Mouse (Mus musculus): ENCODE measurements around the gene Ccdc81.
A peak's percentile ranks its signal among the peaks of the same experiment; 100 is the strongest.

Gene Ccdc81

DNA sequence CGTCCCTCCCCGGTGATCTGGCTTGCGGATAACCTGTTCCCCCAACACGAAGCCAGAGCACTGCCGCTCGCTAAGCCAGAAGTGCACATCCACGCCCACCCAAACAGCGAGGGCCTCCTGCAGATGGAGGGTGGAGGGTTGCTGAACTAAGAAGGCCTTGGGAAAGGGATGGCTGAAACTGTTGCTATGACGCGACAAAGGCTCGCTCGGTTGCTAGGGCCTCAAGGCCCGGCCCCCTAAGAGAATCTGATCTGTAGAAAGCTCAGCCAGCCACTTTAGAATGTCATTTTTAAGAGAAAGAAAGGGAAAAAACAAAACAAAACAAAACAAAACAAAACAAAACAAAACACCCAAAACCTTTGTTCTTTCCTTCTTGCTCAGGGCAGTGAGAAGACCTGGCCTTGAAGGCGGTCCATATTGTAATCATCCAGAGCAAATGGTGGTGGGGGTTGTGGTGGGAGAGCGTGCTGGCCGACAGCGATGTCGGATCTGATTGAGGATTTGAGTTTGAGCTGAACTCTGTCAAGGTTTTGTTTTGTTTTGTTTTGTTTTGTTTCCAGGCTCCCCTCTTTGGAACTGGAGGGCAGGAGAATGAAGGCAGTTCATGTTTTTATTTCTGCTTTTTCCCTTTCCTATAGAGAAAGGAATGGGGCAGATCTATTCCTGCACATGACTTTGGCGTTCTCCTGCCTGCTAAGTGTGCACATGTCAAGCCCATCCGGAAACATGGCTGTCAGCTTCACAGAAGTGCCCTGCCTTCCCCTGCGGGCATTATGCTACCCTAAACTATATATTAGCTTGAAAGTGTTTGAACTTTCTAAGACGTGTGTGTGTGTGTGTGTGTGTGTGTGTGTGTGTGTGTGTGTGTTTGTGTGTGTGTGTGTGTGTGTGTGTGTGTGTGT, at the start of gene Ccdc81:
Gene Ccdc81, minus strand, starts transcription at position 188 of the 902 bp plus-strand sequence.
- peak; percentile 33 for DNase-seq (ENCODE audit: low read depth, low spot score)

DNA sequence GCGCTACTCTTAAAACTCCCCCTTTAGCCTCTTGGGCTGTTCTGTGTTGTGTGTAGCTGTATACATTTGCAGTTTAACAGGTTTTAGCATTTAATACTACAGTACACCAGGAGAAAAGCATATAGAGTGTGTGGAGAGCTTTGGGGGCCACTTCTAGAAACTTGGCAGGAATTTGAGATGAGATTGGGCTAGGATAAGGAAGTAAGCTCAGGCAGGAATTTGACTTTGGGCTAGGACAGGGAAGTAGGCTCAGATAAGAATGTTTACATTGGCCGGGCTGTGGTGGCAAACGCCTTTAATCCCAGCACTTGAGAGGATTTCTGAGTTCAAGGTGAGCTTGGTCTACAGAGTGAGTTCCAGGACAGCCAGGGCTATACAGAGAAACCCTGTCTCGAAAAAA, 46.0 kb upstream of the Ccdc81 start:
- DNase-seq (ENCODE audit: low read depth, low spot score), result no peak

DNA sequence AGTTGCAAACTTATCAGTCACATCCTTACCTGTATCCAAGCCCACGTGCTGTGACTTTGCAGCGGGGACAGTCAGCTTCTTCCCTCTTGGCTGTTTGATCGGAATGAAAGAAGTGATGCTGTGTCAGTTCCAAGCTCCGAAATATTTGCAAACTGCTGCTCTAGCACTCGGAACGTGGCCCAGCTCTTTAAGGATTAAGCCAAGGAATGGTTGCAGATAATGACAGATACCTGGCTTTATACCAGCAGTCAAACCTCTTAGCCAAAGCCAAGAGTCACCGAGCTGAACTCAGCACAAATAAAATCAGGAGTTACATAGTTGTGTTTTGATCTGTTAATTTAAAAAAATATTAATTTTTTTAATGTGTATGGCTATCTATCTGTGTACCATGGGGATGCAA, 44.6 kb upstream of the Ccdc81 start:
- no peak for DNase-seq (ENCODE audit: low read depth, low spot score)

- peak; percentile 98 for DNase-seq (ENCODE audit: low read depth, low spot score)
Measured at GRCm38 (mm10) chr7:89940571-89941463, 37.4 kb upstream of the Ccdc81 start, which contains the start of gene Hikeshi. TSS of gene Hikeshi (minus strand) at chr7:89941204.

DNA sequence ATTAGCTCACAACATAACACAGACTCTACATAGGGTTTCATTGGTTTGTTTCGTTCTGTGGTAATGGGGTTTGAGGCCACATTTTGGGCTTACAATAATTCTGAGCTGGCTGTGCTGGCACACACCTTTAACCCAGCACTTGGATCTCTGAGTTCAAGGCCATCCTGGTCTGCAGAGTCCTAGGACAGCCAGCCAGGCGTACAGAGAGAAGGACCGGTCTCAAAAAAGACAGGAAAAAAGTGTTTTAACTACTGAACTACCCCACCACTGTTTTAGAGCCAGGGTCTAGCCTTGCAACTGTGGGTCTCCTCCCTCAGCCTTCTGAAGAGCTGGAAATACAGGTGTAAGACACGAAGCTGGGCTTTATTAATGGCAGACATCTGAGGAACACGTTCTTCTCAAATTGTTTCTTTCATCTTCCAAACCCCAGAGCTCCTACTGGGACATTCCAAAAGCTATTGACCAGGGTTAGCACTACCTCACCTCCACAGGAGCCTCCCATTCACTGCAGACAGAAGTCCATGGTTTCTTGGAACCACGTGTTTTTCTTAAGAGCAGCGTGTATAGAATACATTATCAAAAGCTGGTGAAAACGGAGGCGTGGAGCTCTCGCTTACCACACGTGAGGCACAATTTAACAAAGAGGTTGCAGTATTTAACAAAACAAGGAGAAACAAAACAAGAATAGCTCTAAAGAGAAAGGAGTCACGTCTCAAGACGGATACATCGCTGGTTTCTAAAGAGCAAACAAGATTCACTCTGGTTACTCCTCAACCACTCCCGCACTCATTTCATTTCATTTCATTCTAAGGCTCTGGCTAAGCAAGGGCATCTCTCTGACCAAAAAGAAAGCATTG, 36.3 kb upstream of the Ccdc81 start:
- DNase-seq (ENCODE audit: low read depth, low spot score), result no peak

DNA sequence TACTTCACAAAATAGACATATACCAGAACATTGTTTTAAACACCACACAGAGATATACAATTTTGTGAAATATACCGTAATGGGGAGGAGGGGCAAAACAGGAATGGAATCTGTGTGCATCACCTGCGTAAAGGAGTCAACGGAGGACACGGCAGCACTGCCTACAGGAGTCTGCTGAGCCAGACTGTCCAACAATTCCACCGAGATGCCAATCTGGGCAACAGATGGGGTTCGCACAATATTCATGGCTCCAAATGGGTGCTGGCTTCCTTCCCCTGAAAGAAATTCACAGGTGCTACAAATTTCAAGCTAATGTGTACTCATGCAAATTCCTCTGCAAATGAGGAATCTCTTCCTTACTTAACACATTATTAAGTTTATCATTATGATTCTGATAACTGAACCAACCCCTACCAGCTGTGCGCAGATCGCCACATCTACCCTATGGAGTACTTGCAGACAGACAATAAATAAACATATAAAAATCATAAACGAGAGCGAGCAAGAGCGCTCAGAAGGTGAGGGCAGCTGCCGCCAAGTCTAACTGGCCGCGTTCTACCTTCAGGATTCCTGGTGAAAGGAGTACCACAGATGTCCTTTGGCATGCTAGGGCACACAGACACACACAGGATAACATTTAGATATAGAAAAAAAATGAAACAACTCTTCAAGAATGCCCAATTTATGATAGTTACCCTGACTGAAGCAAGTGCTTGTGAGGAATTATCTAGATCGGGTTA, 20.2 kb upstream of the Ccdc81 start:
- DNase-seq (ENCODE audit: low read depth, low spot score), result no peak

DNA sequence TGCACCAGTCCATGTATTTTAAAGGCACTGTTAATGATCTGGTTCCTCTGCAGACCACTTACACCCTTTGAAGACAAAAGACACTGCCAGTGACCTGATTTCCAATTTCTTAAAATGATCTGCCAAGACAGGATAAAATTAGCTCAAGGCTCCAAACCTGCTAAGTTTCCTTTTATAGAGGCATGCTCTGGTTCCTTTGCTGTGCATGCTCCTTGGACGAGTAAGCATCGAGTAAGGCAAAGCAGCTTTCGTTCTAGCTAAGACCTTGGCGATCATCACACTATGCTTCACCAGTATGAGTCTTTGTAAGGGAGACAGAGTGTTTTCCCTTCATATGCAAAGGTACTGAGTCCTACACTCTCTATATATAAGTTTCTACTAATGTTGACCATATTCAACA, 14.3 kb upstream of the Ccdc81 start:
- DNase-seq (ENCODE audit: low read depth, low spot score), result no peak

DNA sequence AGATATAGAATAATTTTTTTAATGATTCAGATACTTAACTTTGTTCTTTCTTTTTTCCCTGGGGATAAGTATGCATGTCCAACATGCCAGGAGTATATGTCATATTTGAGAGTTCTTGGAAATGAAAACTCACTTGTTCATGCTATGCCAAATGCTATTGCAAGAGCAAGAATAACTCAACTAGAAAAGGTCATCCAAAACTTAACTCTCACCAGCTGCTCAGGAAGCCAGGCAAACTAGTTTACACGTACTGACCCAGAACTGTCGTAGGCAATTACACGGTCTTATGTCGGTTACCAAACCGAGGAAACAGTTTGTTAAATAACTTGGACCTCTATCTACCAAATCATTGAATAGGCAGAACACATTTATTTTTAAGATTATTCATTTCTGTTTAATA, 13.3 kb upstream of the Ccdc81 start:
- no peak for DNase-seq (ENCODE audit: low read depth, low spot score)

DNA sequence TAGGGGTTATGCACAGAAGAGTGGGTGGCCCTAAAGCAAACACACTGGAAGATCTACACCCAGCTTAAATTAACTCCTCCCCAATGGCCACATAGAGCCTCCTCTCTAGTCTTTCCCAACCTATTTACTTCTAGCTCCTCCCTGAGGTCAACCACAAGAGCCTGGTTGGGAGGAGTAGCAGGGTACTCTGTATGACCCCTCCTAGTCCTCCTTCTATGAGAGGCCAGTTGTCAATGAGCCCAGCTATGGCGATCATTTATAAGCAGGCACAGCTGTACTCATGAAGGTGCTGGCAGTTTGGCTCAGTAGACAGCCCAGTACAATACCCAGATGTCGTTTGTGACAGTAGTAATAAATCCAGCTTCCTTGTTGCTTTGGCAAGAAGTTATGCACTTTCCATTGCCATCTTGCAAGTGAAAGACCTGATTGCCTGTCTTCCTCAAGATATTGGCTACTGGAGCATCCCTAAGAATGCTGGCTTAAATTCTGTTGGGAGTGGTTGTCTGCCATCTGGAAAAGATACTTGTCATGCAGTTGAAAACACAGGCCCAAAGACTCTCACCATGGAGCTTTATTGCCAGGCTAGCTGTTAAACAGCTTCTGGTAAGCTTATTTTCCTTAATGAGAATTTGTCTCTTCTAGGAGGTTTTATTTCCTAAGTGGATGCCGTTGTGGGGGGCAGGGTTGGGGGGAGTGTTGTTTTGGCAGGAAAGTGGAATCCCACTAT, 10.2 kb upstream of the Ccdc81 start:
- DNase-seq (ENCODE audit: low read depth, low spot score), result no peak

GRCm38 (mm10) chr7:89912356-89912755, 8.9 kb upstream of the Ccdc81 start:
- DNase-seq (ENCODE audit: low read depth, low spot score), result no peak

GRCm38 (mm10) chr7:89909711-89910110, 6.3 kb upstream of the Ccdc81 start:
- DNase-seq (ENCODE audit: low read depth, low spot score), result no peak

DNA sequence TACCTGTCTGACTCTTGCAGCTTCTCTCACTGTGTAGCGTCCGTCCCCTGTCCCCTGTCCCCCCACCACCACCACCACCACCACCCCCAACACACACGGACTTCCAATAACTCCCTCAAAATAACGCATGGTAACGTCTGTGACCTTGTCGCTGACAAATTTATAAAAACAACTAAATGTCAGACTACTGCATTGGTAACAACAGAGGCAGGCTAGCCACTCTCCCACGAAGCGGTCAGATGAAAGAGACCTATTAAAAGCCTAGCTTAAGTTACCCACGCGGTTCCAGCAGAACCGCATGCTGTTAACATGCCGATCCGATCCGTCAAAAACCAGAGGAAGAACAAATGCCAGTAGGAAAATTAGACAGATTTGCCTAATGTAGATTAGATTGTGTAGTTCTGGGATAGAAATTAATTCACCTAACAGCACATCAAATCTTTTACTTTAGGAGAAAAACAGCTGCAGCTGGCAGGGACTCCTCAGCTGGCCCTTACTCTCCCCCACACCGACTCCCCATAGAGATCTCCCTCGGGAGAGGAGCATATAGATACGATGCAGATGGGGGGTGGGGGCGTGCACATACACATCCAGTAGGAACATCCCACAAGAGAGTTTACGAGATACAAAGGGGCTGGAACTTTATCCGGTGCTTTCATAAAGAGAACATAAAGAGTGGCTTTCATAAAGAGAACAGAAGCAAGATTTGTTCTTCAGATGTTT, 5.6 kb upstream of the Ccdc81 start:
- DNase-seq (ENCODE audit: low read depth, low spot score), result no peak

- peak; percentile 76 for DNase-seq (ENCODE audit: low read depth, low spot score)
Measured at GRCm38 (mm10) chr7:89908421-89908820, 5.0 kb upstream of the Ccdc81 start.

DNA sequence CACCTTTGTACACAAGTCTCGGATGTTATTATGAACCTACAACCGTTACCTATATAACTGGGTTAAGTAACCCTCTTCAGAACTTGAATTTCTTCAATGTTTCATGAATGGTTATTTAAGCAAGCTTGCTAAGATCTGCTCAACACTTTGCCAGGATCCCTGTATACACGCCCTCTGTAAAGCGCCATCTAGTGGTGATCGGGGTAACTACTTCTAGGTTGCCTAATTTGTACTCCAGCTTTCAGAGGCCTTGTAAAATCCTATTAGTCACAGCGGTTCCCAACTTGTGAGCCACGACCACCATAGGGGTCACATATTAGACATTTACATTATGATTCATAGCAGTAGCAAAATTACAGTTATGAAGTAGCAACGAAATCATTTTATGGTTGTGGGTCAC, 4.5 kb upstream of the Ccdc81 start:
- peak; percentile 89 for DNase-seq (ENCODE audit: low read depth, low spot score)

- no peak for DNase-seq (ENCODE audit: low read depth, low spot score)
Measured at GRCm38 (mm10) chr7:89903007-89903406, 422 bp downstream of the Ccdc81 start.

GRCm38 (mm10) chr7:89891856-89892255, 11.6 kb downstream of the Ccdc81 start:
- DNase-seq (ENCODE audit: low read depth, low spot score), result peak; percentile 31

- no peak for DNase-seq (ENCODE audit: low read depth, low spot score)
Measured at GRCm38 (mm10) chr7:89891412-89891811, 12.0 kb downstream of the Ccdc81 start.

- no peak for DNase-seq (ENCODE audit: low read depth, low spot score)
Measured at GRCm38 (mm10) chr7:89884551-89884950, 18.9 kb downstream of the Ccdc81 start.

DNA sequence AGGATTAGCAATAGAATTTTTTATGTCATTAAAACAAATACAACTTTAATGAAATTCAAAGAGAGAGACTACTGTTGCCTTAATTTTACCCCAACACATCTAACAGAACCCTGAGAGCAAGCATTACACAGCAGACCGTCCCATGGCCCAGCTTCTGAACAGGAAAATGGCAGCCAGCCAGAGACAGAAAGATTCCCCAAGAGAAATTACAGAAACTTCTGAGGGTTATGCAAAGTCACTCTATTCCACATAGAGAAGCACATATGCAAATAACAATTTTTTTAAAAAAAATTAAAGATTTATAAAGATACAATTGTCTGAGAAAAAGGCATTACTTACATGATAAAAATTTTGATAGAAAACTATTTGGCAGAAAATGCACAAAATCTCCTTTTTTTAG, 23.7 kb downstream of the Ccdc81 start:
- no peak for DNase-seq (ENCODE audit: low read depth, low spot score)

All from forelimb bud, embryonic 11.5 days (tissue).